Mouse (Mus musculus): ENCODE measurements around the gene Zzz3. TPM values are rescaled to one million over a fixed set of nuclear protein-coding genes. Genes with fewer than 3 reads are reported as not detected.

Zzz3 gene
- polyA plus RNA-seq, 1 experiment from 2014 or later = 25.5 TPM

GRCm38 (mm10) chr3:152405420-152405819, 10.1 kb downstream of the Zzz3 start:
- H3K9me3 ChIP-seq (ENCODE audit: low read length) = no peaks in the 10 kb centered on the region
- no peak overlapping the region for H3K4me3 ChIP-seq (ENCODE audit: low read depth, low read length)
- no peak for TF ChIP-seq EP300 (IDR thresholded peaks at IDR 0.05)
- no peak for TF ChIP-seq CTCF (IDR thresholded peaks at IDR 0.05)
- no peak overlapping the region for H3K27ac ChIP-seq (ENCODE audit: low read length)
- DNase-seq (ENCODE audit: low spot score) = no peak
- H3K27me3 ChIP-seq (replicated peaks; ENCODE audit: insufficient read depth, low read length) = no peaks in the 10 kb centered on the region
- no peak for ATAC-seq
- 91% methylated on average over 7 of the region's 7 CpGs for WGBS
- no peaks in the 10 kb centered on the region for H3K36me3 ChIP-seq (ENCODE audit: insufficient read depth, low read length)
- no peaks in the 10 kb centered on the region for H3K4me1 ChIP-seq (ENCODE audit: insufficient read depth, low read depth, low read length)
- H3K9ac ChIP-seq (replicated peaks; ENCODE audit: low read depth) = no peak overlapping the region
- no peak overlapping the region for H3K4me2 ChIP-seq (replicated peaks; ENCODE audit: low read depth, low read length)

GRCm38 (mm10) chr3:152405978-152406640, 10.8 kb downstream of the Zzz3 start:
- Histone ChIP-seq H3K4me2 (replicated peaks; ENCODE audit: low read depth, low read length) (no peak overlapping the region), H3K4me1 (ENCODE audit: insufficient read depth, low read depth, low read length) (no peaks in the 10 kb centered on the region), H3K36me3 (ENCODE audit: insufficient read depth, low read length) (no peaks in the 10 kb centered on the region), H3K27ac (ENCODE audit: low read length) (0 out of 2 replicates have a peak overlapping the region, but pooled peaks have one; percentile 4), H3K9ac (replicated peaks; ENCODE audit: low read depth) (no peak overlapping the region), H3K27me3 (replicated peaks; ENCODE audit: insufficient read depth, low read length) (no peaks in the 10 kb centered on the region), H3K4me3 (ENCODE audit: low read depth, low read length) (no peak overlapping the region), H3K9me3 (ENCODE audit: low read length) (no peaks in the 10 kb centered on the region)
- WGBS = 57% methylated on average over 4 of the region's 4 CpGs
- ATAC-seq (no peak; the same call in 1 of the 2 replicates), DNase-seq (ENCODE audit: low spot score) (no peak)
- TF ChIP-seq CTCF (IDR thresholded peaks at IDR 0.05) (no peak), EP300 (IDR thresholded peaks at IDR 0.05) (no peak)

GRCm38 (mm10) chr3:152410980-152411551, 15.8 kb downstream of the Zzz3 start:
- no peaks in the 10 kb centered on the region for H3K4me1 ChIP-seq (ENCODE audit: insufficient read depth, low read depth, low read length)
- H3K4me2 ChIP-seq (replicated peaks; ENCODE audit: low read depth, low read length) = no peak overlapping the region
- H3K27me3 ChIP-seq (replicated peaks; ENCODE audit: insufficient read depth, low read length) = no peaks in the 10 kb centered on the region
- ATAC-seq (no peak), DNase-seq (ENCODE audit: low spot score) (no peak)
- 65% methylated on average over 7 of the region's 7 CpGs for WGBS
- H3K9ac ChIP-seq (replicated peaks; ENCODE audit: low read depth) = no peak overlapping the region
- TF ChIP-seq CTCF (IDR thresholded peaks at IDR 0.05) (no peak), EP300 (IDR thresholded peaks at IDR 0.05) (no peak)
- H3K9me3 ChIP-seq (ENCODE audit: low read length) = no peaks in the 10 kb centered on the region
- no peaks in the 10 kb centered on the region for H3K36me3 ChIP-seq (ENCODE audit: insufficient read depth, low read length)
- no peak overlapping the region for H3K4me3 ChIP-seq (ENCODE audit: low read depth, low read length)
- no peak overlapping the region for H3K27ac ChIP-seq (ENCODE audit: low read length)

- ATAC-seq (no peak), DNase-seq (ENCODE audit: low spot score) (no peak)
- H3K36me3 ChIP-seq (ENCODE audit: insufficient read depth, low read length) = no peaks in the 10 kb centered on the region
- TF ChIP-seq CTCF (IDR thresholded peaks at IDR 0.05) (no peak), EP300 (IDR thresholded peaks at IDR 0.05) (no peak)
- H3K4me2 ChIP-seq (replicated peaks; ENCODE audit: low read depth, low read length) = no peak overlapping the region
- no peak overlapping the region for H3K9ac ChIP-seq (replicated peaks; ENCODE audit: low read depth)
- WGBS = 73% methylated on average over 4 of the region's 4 CpGs
- H3K27me3 ChIP-seq (replicated peaks; ENCODE audit: insufficient read depth, low read length) = no peaks in the 10 kb centered on the region
- no peak overlapping the region for H3K27ac ChIP-seq (ENCODE audit: low read length)
- no peak overlapping the region for H3K4me3 ChIP-seq (ENCODE audit: low read depth, low read length)
- H3K9me3 ChIP-seq (ENCODE audit: low read length) = no peaks in the 10 kb centered on the region
- H3K4me1 ChIP-seq (ENCODE audit: insufficient read depth, low read depth, low read length) = no peaks in the 10 kb centered on the region
These were observed 17.1 kb downstream of the Zzz3 start for GRCm38 (mm10) chr3:152412362-152412761.

- peaks cover 14% of the 10 kb centered on the region; the same call in 1 of the 2 replicates for H3K36me3 ChIP-seq (ENCODE audit: insufficient read depth, low read length)
- 86% methylated on average over 8 of the region's 8 CpGs for WGBS
- no peak overlapping the region for H3K27ac ChIP-seq (ENCODE audit: low read length)
- DNase-seq (ENCODE audit: low spot score) (no peak), ATAC-seq (no peak)
- H3K27me3 ChIP-seq (replicated peaks; ENCODE audit: insufficient read depth, low read length) = no peaks in the 10 kb centered on the region
- H3K9ac ChIP-seq (replicated peaks; ENCODE audit: low read depth) = no peak overlapping the region
- TF ChIP-seq EP300 (IDR thresholded peaks at IDR 0.05) (no peak), CTCF (IDR thresholded peaks at IDR 0.05) (no peak)
- no peak overlapping the region for H3K4me3 ChIP-seq (ENCODE audit: low read depth, low read length)
- no peak overlapping the region for H3K4me2 ChIP-seq (replicated peaks; ENCODE audit: low read depth, low read length)
- H3K4me1 ChIP-seq (ENCODE audit: insufficient read depth, low read depth, low read length) = no peaks in the 10 kb centered on the region
- H3K9me3 ChIP-seq (ENCODE audit: low read length) = no peaks in the 10 kb centered on the region
These were observed 33.7 kb downstream of the Zzz3 start for GRCm38 (mm10) chr3:152428925-152429324.

GRCm38 (mm10) chr3:152432677-152433076, 37.4 kb downstream of the Zzz3 start:
- 95% methylated on average over 7 of the region's 7 CpGs for WGBS
- Histone ChIP-seq H3K9ac (replicated peaks; ENCODE audit: low read depth) (no peak overlapping the region), H3K4me1 (ENCODE audit: insufficient read depth, low read depth, low read length) (no peaks in the 10 kb centered on the region), H3K27ac (ENCODE audit: low read length) (no peak overlapping the region), H3K9me3 (ENCODE audit: low read length) (no peaks in the 10 kb centered on the region), H3K36me3 (ENCODE audit: insufficient read depth, low read length) (peaks cover 10% of the 10 kb centered on the region; the same call in 1 of the 2 replicates), H3K4me3 (ENCODE audit: low read depth, low read length) (no peak overlapping the region), H3K27me3 (replicated peaks; ENCODE audit: insufficient read depth, low read length) (no peaks in the 10 kb centered on the region), H3K4me2 (replicated peaks; ENCODE audit: low read depth, low read length) (no peak overlapping the region)
- ATAC-seq (no peak), DNase-seq (ENCODE audit: low spot score) (no peak)
- TF ChIP-seq EP300 (IDR thresholded peaks at IDR 0.05) (no peak), CTCF (IDR thresholded peaks at IDR 0.05) (no peak)

Data from lung, postnatal 0 days (tissue).